Mouse (Mus musculus) central nervous system, embryonic 11.5 days (tissue): ENCODE data around the gene Rab28. TPM values are rescaled to one million over a fixed set of nuclear protein-coding genes. Genes with fewer than 3 reads are reported as not detected.

ENCODE experiments used
- polyA plus RNA-seq: library from polyadenylated mRNA; depleted of rRNA; stranded (reverse); fragments of >200 nt; gene quantifications from 2 replicates; pipeline ENCODE4 v1.2.3, GENCODE M21; 2012; rRNA removed

Gene Rab28
- 45.0 and 59.3 TPM in 2 replicates for polyA plus RNA-seq

GRCm38 (mm10) chr5:41708051-41708630, at the start of gene Rab28:
TSS of gene Rab28 (minus strand) at chr5:41708157.

Other genes with a start within 250 kb of the Rab28 start
- 1.2 and 4.3 TPM in 2 replicates for gene Nkx3-2, start 56.3 kb upstream of the Rab28 start, polyA plus RNA-seq
- 14.8 and 17.2 TPM in 2 replicates for gene Bod1l, start 136.2 kb upstream of the Rab28 start, polyA plus RNA-seq